Mouse (Mus musculus) gastrocnemius, postnatal 10 days (tissue): ENCODE data around the gene Htr2b. TPM values are rescaled to one million over a fixed set of nuclear protein-coding genes. Genes with fewer than 3 reads are reported as not detected.

Experiments used
- DNase-seq: peaks from one replicate; pipeline ENCODE4 v3.0.0; 2021; ENCODE audit warnings: mixed read lengths
- total RNA-seq, 2 experiments: library from RNA; stranded (reverse); gene quantifications; 2 replicates each; pipeline ENCODE4 v1.2.3; 2021

Htr2b gene
- total RNA-seq, 2 experiments from 2014 or later, result 0.59 to 0.72 TPM

DNA sequence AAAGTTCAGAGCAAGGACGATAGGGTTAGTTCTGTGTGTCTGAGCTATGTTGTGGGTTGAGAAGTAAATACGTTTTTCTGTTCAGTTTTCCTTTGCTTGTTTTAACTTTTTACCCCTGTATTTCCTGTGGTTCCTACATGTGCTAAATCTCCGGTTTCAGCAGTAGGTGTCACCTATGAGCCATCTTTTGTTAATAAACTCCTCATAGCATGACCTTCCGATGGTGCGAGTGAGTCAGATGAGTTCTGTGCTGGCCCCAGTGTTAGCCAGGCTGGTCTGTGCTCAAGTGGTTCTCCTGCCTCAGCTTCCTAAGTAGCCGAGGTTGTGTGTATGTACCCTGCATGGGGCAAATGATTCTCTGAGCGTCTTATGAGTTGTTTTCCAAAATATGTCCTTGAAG lies 17.4 kb downstream of the Htr2b start:
- no peak for DNase-seq

DNA sequence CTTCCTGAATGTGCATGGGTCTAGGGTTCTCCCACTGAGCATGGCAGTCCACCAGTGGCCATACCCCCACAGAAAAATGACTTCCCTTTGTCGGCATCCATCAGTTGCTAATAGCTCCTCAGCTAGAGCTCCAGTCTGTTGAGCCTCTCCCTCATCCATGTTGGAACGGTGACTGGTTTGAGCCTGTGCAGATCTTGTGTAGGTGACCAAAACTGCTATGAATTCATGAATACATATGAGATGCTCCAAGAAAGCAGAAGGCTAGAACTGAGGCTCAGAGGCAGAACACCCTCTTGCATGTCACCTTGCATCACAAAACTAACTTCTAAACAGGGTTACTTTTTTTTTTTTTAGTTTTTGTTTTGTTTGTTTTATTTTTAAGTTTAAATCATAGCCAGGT lies 35.2 kb downstream of the Htr2b start:
- no peak for DNase-seq

DNA sequence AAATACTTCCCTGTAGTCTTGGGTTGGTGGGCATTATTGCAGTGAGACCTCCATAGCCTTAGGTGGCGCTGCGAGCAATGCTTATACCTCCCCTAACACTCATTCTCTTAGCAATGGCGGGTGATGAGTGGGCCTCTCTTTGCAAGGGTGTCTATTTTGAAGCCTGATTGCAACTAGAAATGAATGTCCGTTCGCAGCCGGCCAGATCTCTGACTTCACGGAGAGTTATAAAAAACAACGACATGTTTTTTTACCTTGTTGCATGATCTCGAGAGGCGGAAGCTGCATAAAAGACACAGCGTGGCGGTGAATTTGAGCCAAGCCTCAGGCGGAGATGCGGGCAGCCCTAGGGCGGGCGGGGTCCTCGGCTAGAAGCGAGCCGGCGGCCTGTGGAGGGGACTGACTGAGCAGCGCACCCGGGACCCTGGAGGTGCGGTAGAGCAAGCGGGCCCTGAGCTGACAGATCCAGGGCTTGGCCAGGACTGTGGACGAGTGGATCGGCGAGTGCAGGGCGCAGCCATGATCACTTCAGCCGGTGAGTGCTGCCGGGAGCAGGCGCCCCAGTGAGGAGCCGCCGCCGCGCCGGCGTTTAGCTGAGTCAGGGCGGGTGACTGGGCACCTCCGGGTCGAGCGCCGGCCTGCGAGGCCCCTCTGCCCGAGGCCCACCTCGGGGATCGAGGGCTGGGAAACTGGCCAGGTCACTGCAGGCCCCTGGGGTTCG lies 47.3 kb downstream of the Htr2b start, which contains the start of gene Psmd1:
TSS of gene Psmd1 (plus strand) at position 117 of the 721 bp plus-strand sequence.
- DNase-seq, result peak; percentile 84

DNA sequence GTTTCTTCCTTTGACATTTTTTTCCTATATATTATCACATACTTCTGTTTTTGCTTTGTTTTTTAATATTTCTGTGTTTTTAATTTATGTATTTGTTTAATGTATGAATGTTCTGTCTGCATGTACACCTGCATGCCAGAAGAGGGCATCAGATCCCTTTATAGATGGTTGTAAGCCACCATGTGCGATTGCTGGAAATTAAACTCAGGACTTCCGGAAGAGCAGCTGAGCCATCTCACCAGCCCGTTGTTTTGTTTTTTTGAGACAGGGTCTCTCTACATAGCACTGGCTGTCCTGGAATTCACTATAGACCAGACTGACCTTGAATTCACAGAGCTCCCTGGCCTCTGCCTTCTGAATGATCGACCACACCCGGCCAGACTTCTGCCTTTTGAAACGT lies 49.2 kb downstream of the Htr2b start:
- no peak for DNase-seq

DNA sequence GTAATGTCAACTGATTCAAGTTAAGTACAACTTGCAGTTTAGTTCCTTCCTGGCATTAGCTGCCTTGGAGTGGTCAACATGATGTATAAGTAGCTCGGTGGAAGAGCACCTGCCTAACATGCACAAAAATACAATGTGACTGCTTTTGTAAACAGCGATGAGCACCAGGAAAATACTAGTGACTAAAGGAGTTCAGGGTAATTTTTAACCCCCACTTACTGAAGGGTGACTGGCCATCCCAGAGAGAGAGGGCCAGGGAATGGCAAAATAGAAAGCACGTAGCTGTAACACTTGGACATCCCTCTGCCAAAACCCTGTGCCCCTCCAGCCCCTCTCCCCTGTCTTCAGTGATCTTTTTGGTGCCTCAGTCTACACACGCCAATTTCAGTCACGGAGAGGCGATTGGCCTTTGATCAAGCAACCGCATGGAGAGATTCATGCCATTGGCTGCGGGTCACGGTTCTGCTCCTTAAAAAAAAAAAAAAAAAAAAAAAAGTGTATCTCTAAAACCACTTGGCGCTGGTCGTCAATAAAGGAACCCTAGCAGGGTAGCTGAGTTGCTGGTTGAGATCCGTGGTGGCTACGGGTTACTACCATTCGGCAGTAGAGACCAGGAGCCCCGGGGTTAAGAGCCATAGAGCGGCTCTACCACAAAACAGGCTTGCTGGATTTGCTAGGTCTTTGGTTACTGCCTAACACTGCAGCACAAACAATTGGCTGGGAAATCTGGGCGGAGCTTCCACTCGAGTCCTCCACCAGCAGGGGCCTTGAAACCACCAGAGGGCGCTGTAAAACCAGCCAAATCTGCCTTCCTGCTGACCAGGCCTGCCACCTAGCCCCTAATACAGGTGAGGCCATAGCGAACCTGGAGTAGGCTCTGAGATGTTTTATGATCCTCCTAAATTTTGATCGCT lies 52.7 kb downstream of the Htr2b start:
- peak; percentile 93 for DNase-seq

DNA sequence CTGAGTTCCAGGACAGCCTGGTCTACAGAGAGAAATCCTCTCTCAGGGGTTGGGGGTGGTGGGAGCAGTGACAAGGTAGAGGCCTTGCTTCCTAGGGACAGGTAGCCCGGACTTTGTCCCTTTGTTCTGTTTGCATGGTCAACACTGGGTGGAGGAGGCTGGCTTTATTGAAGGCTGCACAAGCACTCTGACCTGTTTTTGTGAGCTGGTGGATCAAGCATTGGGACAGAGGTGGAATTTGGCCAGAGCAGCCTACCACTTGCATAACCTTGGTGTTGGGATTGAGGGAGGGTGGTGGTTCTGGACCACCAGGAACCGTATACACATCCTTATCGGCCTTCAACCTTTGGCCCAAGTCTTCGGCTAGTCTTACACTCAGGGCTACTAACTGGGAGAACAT lies 55.5 kb downstream of the Htr2b start:
- no peak for DNase-seq

DNA sequence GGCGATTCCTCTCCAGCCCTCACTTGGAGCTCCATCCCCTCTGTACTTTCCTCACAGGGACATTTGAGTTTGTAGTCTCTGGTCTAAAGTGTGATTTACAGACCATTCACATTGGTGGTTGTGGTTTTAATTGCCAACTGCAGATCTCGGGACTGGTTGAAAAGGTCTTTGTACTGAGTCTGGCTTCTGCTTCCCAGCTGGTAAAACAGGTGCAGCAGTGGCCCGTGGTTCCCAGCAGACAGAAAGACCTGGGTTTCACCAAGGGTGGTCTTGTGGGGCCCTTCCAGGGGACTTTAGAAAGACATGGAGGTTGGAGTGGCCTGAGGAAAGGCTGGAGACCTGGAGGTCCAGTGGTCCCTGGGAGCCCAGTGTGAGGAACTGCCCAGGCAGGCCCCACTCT lies 56.8 kb downstream of the Htr2b start:
- no peak for DNase-seq

DNA sequence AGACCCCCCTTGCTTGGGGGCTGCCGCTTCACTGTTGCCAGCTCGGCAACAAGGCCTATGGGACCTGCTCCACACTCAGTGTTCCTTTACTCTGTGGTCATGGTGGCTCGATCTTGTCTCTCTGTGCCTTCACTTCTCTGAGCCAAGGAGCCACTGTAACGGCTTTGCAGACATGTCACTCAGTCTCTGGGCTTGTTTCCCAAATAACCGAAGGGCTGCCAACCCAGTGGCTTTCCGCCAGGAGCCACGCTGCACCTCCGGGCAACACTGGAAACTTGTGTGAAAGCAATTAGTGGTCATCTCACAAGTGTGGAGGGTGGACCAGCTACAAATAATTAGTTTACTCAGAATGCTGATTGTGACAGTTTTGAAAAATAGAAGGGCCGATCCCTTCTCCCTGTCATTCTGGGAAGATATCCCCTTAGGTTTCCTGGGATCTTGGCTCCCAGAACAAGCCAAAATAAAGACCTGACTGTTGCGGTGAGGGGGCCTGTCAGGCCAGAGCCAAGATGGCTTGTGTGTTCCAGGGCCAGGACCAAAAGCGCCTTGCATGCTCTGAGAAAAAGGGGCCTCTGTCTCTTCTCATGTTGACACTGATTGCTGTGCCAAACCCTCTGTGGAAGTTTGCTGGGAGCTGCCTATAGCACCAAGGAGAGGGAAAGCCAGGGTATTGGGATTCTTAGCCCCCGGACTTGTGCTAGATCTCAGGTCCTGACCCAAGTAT lies 58.4 kb downstream of the Htr2b start:
- peak; percentile 64 for DNase-seq

Other genes starting within 250 kb of the Htr2b start
- gene Itm2c, start 217.7 kb downstream of the Htr2b start, total RNA-seq, result 10 to 100 TPM; 59.7 to 68.9 TPM
- not detected for gene 4933407L21Rik, start 183.5 kb downstream of the Htr2b start, total RNA-seq
- not detected for gene Gpr55, start 151.0 kb downstream of the Htr2b start, total RNA-seq
- gene Spata3, start 95.2 kb downstream of the Htr2b start, total RNA-seq, result not detected
- under 1 TPM; 0.09 to 0.12 TPM for gene 2810459M11Rik, start 66.1 kb downstream of the Htr2b start, total RNA-seq
- 100 to 1,000 TPM; 115 to 117 TPM for gene Psmd1, start 47.6 kb downstream of the Htr2b start, total RNA-seq
- gene Gm21972, start 21.7 kb upstream of the Htr2b start, total RNA-seq, result 1 to 10 TPM in 1 of 2 experiments, under 1 TPM in 1; 0.42 to 1.1 TPM
- 1 to 10 TPM; 2.7 to 6.0 TPM for gene Armc9, start 42.8 kb upstream of the Htr2b start, total RNA-seq
- under 1 TPM; 0.09 to 0.29 TPM for gene B3gnt7, start 190.9 kb upstream of the Htr2b start, total RNA-seq
- gene Ncl, start 247.4 kb upstream of the Htr2b start, total RNA-seq, result 100 to 1,000 TPM; 143 to 165 TPM